Mouse (Mus musculus): ENCODE results near the gene Nsf.

GRCm38 (mm10) chr11:103905506-103905905 lies 48.4 kb downstream of the Nsf start:
- no peak for TF ChIP-seq POLR2A (IDR thresholded peaks at IDR 0.05; ENCODE audit: borderline replicate concordance, extremely low read depth, insufficient read depth, insufficient read length, poor library complexity, severe bottlenecking)
- TF ChIP-seq CTCF (IDR thresholded peaks at IDR 0.05; ENCODE audit: borderline replicate concordance, extremely low read depth, insufficient read depth, insufficient read length): no peak

Measured in brain, embryonic 14.5 days (tissue).